Comparison of ENCODE assay signal across 8 mouse cellular contexts in the genomic region with DNA sequence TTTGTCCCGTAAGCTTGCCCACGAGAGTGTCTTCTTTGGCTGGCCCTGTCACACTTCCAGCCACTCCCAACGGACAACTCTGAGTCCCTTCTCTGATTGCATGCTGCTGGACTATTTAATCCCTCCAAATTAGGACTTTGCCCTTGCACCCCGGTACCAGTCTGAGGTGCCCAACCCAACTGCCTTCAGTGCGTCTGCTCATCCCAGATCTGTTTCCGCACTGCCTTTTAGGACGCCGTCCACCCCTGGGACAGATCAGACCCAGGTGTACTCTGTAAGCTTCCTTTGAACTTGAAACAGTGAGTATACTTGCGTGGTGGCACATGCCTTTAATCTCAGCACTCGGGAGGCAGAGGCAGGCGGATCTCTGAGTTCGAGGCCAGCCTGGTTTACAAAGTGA. TPM values are rescaled to one million over a fixed set of nuclear protein-coding genes. Genes with fewer than 3 reads are reported as not detected.
A peak's percentile ranks its signal among the peaks of the same experiment; 100 is the strongest.
DNase-seq lines count a peak whose midpoint lies in the region; ATAC-seq and TF ChIP-seq lines count a peak whose summit lies in the region.

No protein-coding gene starts in this region.

- H3K9me3 ChIP-seq in forebrain, embryonic 10.5 days = no peaks in the 10 kb centered on the region
- no peaks in the 10 kb centered on the region for H3K9me3 ChIP-seq in intestine, embryonic 14.5 days (ENCODE audit: control insufficient read depth, low read length)

- H3K27ac ChIP-seq in layer of hippocampus, adult 2 months = peak overlapping the region; percentile 99; the same call in 1 of the 2 replicates
- peak overlapping the region; percentile 94 for H3K27ac ChIP-seq in forebrain, embryonic 10.5 days
- H3K27ac ChIP-seq in intestine, embryonic 14.5 days (ENCODE audit: low read depth) = no peak overlapping the region; the same call in 1 of the 2 replicates

- no peak for TF ChIP-seq CTCF in layer of hippocampus, adult 2 months (conservative IDR thresholded peaks at IDR 0.05)

- H3K27me3 ChIP-seq in forebrain, embryonic 10.5 days (ENCODE audit: poor library complexity, severe bottlenecking) = no peaks in the 10 kb centered on the region
- no peaks in the 10 kb centered on the region for H3K27me3 ChIP-seq in intestine, embryonic 14.5 days (replicated peaks; ENCODE audit: control insufficient read depth, insufficient read depth, low read length)
- H3K27me3 ChIP-seq in myocyte (ENCODE audit: control insufficient read depth, insufficient read depth, insufficient read length) = no peaks in the 10 kb centered on the region

- H3K79me2 ChIP-seq in myocyte (ENCODE audit: control insufficient read depth, insufficient read depth) = peaks cover 30% of the 10 kb centered on the region

- H3K4me3 ChIP-seq in layer of hippocampus, adult 2 months = peak overlapping the region; percentile 92; the same call in 1 of the 2 replicates
- peak overlapping the region; percentile 98 for H3K4me3 ChIP-seq in forebrain, embryonic 10.5 days
- peak overlapping the region; percentile 99; the same call in 1 of the 2 replicates for H3K4me3 ChIP-seq in intestine, embryonic 14.5 days (ENCODE audit: low read depth, low read length)
- H3K4me3 ChIP-seq in myocyte = peak overlapping the region; percentile 79

- no peak for ATAC-seq in intestine, embryonic 14.5 days (replicated peaks; ENCODE audit: low FRiP score, low TSS enrichment, low read depth)

- 75% methylated on average over 12 of the region's 12 CpGs for WGBS in forebrain, embryonic 10.5 days
- 74% methylated on average over 12 of the region's 12 CpGs for WGBS in intestine, embryonic 14.5 days

- peak overlapping the region; percentile 71 for H3K4me2 ChIP-seq in intestine, embryonic 14.5 days (ENCODE audit: low read length)
- peak overlapping the region; percentile 82 for H3K4me2 ChIP-seq in myocyte (ENCODE audit: low read depth)

- H3ac ChIP-seq in myocyte (ENCODE audit: control insufficient read depth, insufficient read length) = no peak overlapping the region

- DNase-seq in layer of hippocampus, adult 2 months (ENCODE audit: low spot score in 2 of 2) = no peak
- DNase-seq in layer of hippocampus, postnatal 10 days (ENCODE audit: low spot score in 2 of 2) = no peak
- DNase-seq in forebrain, embryonic 10.5 days (ENCODE audit: extremely low spot score, low spot score) = no peak
- no peak for DNase-seq in intestine, embryonic 14.5 days (ENCODE audit: low spot score)
- DNase-seq in cerebellum, postnatal 36 days = no peak
- no peak for DNase-seq in adrenal gland, adult 2 months
- DNase-seq in cerebellum, postnatal 14 days = no peak

- no peak for TF ChIP-seq POLR2A in myocyte (IDR thresholded peaks at IDR 0.05; ENCODE audit: insufficient read length, low read depth)

- no peaks in the 10 kb centered on the region for H3K36me3 ChIP-seq in forebrain, embryonic 10.5 days (replicated peaks)
- H3K36me3 ChIP-seq in intestine, embryonic 14.5 days (ENCODE audit: control insufficient read depth, insufficient read depth, low read length) = no peaks in the 10 kb centered on the region
- no peaks in the 10 kb centered on the region for H3K36me3 ChIP-seq in myocyte (ENCODE audit: control insufficient read depth, insufficient read depth)

- peaks cover 41% of the 10 kb centered on the region for H3K4me1 ChIP-seq in forebrain, embryonic 10.5 days
- H3K4me1 ChIP-seq in intestine, embryonic 14.5 days (replicated peaks; ENCODE audit: control insufficient read depth, insufficient read depth, low read length) = peaks cover 22% of the 10 kb centered on the region

- H3K9ac ChIP-seq in intestine, embryonic 14.5 days (ENCODE audit: low read length) = no peak overlapping the region; the same call in 1 of the 2 replicates

TF ChIP-seq in myocyte, 11 proteins besides CTCF, POLR2A, EP300 and RAD21:
- TF ChIP-seq REST (IDR thresholded peaks at IDR 0.05; ENCODE audit: insufficient read depth, insufficient read length) (no peak), USF1 (IDR thresholded peaks at IDR 0.05; ENCODE audit: low read depth) (no peak), CEBPB (IDR thresholded peaks at IDR 0.05; ENCODE audit: insufficient read depth, poor library complexity, severe bottlenecking) (no peak), MYOD1 (IDR thresholded peaks at IDR 0.05; ENCODE audit: control insufficient read depth in 1 of 3, insufficient read length in 2 of 3, low read depth in 2 of 3) (no peak), MAX (IDR thresholded peaks at IDR 0.05; ENCODE audit: low read depth) (no peak), POLR2AphosphoS2 (IDR thresholded peaks at IDR 0.05; ENCODE audit: insufficient read length, low read depth) (no peak), MYOG (IDR thresholded peaks at IDR 0.05; ENCODE audit: control insufficient read depth in 1 of 3, insufficient read depth in 1 of 3, insufficient read length in 2 of 3, low read depth in 2 of 3) (no peak), E2F4 (IDR thresholded peaks at IDR 0.05; ENCODE audit: insufficient read depth) (no peak), TCF3 (IDR thresholded peaks at IDR 0.05; ENCODE audit: insufficient read length, low read depth) (no peak)
TF ChIP-seq in myocyte: peak in this region for 0.

RNA-seq across cellular contexts. Expression of a gene that starts 1.3 kb away (rescaled TPM):
- 100 to 1,000 TPM; 113 to 122 TPM for total RNA-seq in layer of hippocampus, adult 2 months (2021)
- 100 to 1,000 TPM; 138 to 143 TPM for total RNA-seq in layer of hippocampus, postnatal 10 days (2021)
- polyA plus RNA-seq in forebrain, embryonic 10.5 days (2016; fragmentation: Nextera tagmentation; extraction: Ambion mirVana) = 30.1 and 30.3 TPM in 2 replicates
- polyA plus RNA-seq in intestine, embryonic 14.5 days (2014; fragmentation: Nextera tagmentation; extraction: Ambion mirVana) = 48.2 and 49.0 TPM in 2 replicates
- polyA plus RNA-seq in myocyte (2012; fragmentation: generic; extraction: Trizol) = 43.2 TPM
- total RNA-seq in adrenal gland, adult 2 months (2021) = 100 to 1,000 TPM; 119 to 120 TPM
- 339 and 354 TPM in 2 replicates for polyA plus RNA-seq in adrenal gland, adult 2 months (2012; rRNA removed)

RNA-seq across cellular contexts. Expression of a gene that starts 27.8 kb away (rescaled TPM):
- total RNA-seq in layer of hippocampus, adult 2 months (2021) = 1 to 10 TPM; 1.2 to 1.4 TPM
- 1 to 10 TPM in 1 of 2 experiments, under 1 TPM in 1; 0.96 to 1.3 TPM for total RNA-seq in layer of hippocampus, postnatal 10 days (2021)
- 0.25 TPM in 1 of 2 replicates, not detected in the other for polyA plus RNA-seq in forebrain, embryonic 10.5 days (2016; fragmentation: Nextera tagmentation; extraction: Ambion mirVana)
- polyA plus RNA-seq in intestine, embryonic 14.5 days (2014; fragmentation: Nextera tagmentation; extraction: Ambion mirVana) = 1.3 and 2.9 TPM in 2 replicates
- not detected for polyA plus RNA-seq in myocyte (2012; fragmentation: generic; extraction: Trizol)
- total RNA-seq in adrenal gland, adult 2 months (2021) = under 1 TPM; 0.46 to 0.48 TPM
- 0.17 and 0.30 TPM in 2 replicates for polyA plus RNA-seq in adrenal gland, adult 2 months (2012; rRNA removed)

RNA-seq across cellular contexts. Expression of a gene that starts 38.0 kb away (rescaled TPM):
- total RNA-seq in layer of hippocampus, adult 2 months (2021) = 1 to 10 TPM; 4.5 to 6.3 TPM
- total RNA-seq in layer of hippocampus, postnatal 10 days (2021) = 1 to 10 TPM in 1 of 2 experiments, under 1 TPM in 1; 0.41 to 1.1 TPM
- polyA plus RNA-seq in forebrain, embryonic 10.5 days (2016; fragmentation: Nextera tagmentation; extraction: Ambion mirVana) = 5.2 and 5.6 TPM in 2 replicates
- polyA plus RNA-seq in intestine, embryonic 14.5 days (2014; fragmentation: Nextera tagmentation; extraction: Ambion mirVana) = 8.5 and 10.2 TPM in 2 replicates
- 23.2 TPM for polyA plus RNA-seq in myocyte (2012; fragmentation: generic; extraction: Trizol)
- total RNA-seq in adrenal gland, adult 2 months (2021) = 1 to 10 TPM; 4.7 to 7.7 TPM
- polyA plus RNA-seq in adrenal gland, adult 2 months (2012; rRNA removed) = 12.7 and 13.9 TPM in 2 replicates
